Mouse (Mus musculus) brain, embryonic 18.5 days (tissue): ENCODE data around the gene Sema3b.

ENCODE experiments used
- DNase-seq: peaks from one replicate; pipeline ENCODE4 v3.0.0-alpha.2; 2012; ENCODE audit warnings: low read depth, low spot score

Sema3b gene

DNA sequence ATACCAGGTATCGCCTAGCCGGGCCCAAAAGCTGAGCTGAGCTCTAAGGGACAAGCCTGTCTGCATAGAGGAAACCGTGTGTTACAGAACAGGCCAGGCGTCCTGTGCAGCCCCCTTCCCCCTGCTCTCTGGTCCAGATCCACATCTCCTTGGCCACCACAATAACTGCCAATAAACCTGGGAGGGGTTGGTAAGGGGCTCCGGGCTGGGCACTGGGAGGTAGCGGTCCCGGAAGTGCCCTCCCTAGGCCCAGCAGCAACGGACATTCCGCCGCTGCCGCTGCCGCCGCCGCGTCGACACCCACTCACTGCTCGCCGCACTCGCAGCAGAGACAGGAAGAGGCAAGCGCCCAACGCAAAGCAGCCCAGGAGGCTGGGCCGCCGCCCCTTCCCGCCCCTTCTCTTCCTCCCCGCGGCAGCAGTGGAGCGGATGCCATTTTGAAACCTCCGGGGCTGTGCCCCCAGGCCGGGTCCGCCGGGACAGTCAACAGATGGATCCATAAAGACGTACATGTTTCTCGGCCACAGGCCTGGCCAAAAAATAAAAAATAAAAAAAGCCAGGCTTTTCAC lies 24.1 kb upstream of the Sema3b start:
- DNase-seq = no peak

DNA sequence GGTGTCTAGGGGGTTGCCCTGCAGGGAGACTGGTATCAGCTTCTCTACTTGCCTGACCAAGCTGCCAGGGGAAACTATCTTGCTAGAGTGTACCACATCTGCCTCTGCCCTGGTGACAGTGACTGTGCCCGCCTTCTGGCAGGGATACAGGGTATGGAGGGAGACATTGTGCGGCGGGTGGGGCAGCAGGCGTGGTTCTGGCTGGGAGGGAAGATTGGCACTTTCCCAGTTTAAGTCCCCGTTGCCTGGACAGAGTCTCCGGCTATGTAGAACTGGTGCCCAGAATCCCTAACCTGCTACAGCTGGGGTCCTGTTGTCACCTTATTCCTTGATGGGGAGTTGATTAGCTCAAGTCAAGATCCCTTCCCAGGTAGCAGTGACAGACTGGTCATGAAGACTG lies 23.4 kb upstream of the Sema3b start:
- DNase-seq = no peak

DNA sequence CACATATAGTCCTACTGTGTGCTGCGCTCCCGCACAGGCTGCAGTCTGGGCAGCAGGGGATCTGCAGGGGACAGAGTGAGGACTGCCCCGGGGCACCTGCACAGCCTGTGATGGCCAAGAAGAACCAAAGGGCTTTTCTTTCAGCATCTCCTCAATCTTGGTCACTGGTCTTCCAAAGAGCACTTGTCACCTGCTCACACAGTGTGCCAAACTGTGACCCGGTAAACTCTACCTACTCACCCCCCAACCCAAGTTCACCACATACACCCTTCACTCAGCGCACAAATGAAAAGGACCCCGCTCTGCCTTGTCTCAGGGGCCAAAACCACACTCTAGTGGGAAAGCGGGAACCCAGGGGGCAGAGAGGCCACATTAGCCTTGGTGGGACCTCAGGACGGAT lies 22.8 kb upstream of the Sema3b start:
- no peak for DNase-seq

DNA sequence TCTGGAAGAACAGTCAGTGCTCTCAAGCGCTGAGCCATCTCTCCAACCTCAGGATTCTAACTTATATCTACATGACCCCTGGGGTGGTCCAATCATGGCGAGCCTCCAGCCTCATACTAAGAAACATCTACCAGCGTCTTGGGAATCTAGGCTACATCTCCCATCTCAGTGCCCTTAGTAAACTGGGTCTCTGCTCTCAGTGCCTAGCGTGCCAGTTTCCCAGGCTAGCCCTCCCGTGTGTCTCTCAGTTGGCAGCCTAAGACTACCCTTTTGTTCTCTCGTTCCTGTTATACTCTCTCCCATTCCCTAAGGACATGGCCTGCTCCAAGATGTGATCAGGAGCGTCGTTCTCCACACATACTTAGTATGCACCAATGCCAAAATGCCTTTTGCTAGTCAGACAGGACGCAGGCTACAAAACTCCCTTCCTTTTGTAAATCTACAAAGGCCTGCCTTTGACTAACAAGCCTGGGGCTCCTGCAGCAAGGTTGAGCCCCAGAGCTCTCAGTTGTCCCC lies 22.3 kb upstream of the Sema3b start:
- DNase-seq = no peak

DNA sequence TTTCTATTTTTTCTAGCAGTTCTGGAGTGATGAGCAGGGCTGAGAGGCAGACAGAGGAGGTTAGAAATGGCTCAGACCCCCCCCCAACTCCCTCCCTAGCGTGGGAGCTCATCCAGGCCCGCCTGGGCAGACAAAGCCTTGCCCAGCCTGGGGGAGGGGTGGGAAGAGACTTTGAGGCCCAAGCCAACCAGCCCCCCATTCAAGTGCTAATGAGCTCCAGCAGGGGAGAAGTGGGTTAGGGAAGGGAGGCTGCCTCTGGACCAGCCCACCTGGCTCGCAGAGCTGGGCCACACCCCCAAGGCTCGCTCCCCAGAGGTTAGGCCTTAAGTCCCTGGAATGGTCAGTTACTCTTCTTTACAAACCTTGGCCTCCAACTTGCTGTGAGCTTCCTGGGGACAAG lies 21.5 kb upstream of the Sema3b start:
- DNase-seq = no peak

DNA sequence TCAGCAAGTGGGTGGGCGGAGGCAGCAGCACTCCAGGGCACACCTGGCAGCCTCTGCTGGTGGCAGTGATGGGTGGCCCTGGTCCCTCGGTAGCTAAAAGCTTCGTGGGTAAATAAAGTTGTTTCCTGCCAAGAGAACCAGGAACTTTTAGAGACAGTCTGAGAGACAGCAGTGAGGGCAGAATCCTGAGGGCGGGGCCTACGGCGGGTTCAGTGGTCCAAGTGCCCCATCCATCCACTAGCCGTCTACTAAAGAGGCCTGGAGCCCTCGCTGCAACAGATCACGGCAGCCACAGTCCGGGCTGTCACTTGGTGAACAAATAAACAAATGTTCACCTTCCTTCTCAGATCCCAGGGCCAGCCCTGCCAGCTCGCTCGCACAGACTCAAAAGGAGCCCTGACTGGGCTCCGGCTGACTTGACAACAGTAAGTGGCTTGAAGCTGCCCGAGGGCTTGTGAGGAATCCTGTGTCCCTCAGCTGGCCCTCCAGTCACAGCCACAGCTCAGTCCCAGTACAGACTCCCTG lies 20.9 kb upstream of the Sema3b start:
- DNase-seq = no peak

DNA sequence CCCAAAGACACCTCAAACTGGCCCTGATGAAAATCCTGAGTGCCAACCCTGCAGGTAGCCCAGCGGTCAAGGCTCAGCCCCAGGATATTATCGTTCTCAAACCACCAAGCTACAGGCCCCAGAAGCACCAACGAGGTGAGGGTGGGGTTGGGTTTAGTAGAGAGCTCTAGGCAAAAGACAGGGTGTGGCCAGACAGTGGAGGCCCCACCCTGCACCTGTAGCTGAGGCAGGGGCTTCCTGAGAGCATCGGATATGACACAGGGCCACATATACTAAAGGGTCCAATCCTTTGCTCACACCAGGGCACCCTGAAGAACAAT lies 20.3 kb upstream of the Sema3b start:
- no peak for DNase-seq

DNA sequence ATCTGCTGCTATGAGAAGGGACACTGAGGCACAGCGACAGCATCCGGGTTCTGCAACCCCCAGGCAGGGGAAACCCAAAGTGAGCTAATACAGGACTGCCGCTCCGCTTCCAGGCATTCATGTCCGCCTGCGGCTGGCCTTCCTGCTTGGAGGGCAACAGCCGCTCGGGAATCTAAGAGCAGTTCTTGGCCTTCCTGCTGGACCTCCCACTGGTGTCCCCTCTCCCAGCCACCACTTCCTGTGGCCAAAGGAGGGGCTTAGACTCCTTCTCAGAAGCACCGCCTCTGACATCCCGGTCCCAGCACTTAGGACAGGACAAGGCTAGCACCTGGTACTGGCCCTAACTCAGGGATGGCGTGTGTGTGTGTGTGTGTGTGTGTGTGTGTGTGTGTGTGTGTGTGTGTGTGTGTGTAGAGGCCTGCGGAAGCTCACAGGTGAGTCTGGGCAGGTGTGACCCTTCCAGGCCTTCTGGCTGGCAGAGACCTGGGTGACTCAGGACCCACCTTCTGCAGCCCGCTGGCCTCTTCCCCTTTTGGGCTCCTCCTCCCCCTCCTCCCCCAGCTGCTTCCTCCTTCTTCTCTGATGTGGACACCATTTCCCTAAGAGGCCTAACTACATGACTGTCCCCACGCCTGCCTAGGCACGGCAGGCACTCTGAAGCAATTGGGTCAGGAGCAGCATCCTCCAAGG lies 19.8 kb upstream of the Sema3b start:
- no peak for DNase-seq

DNA sequence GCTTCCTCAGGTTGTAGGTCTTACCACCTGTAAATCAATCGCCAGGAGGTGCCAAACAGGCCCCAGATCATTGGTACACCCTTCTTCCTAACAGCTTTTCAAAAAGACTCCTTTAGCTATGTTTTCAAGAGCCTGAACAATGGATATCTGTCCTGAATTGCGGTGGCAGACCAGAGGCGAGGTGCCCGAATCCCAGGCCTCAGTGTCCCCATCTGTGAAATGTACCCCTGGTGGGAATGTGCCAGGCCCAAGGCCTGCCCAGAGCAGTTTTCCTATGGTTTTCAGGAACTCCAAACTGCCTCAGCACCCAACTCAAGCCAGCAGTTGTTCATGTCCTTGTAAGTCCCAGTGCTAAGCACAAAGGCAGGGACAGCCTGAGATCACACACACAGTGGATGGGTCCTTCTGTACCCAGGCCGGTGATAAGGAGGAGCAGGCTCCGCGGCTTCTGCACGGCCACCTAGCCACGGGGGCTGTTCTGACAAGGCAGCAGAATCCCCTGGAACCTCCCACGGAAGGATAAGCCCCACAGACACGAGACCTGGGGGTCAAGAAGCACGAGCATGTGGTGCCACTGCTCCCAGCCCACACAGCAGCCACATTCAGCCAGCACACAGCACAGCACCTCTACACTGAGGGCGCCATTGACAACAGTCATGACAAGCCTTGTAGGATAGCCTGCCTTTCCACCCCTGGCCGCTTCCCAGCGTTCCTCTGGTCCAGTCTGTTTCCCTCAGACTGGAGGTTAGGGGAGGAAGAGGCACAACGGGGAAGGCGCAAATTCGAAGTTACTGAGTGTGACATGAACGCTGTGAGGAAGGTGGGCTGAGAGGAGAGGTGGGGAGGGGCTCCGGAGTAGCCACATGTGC lies 18.6 kb upstream of the Sema3b start:
- DNase-seq = no peak

DNA sequence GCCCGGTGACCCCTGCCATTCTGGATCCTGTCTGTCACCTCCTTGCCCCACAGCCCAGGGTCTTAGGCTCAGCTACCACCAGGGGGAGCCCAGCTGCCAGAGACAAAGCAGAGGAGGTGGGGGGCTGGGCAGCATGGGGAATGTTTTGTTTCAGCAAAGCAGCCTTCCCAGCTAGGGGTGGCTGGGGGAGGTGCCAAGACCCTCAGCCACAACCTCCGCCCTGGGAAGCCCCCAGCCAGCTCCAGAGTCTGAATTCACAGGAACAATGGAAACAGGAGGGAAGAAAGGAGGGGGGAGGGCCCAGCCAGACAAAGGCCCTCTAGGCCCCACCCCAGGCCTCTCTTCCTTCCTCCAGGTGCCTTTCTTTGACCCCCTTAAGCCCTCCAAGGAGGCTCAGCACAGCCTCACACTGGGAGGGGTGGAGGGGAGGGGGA lies 17.8 kb upstream of the Sema3b start:
- DNase-seq = peak; percentile 72

DNA sequence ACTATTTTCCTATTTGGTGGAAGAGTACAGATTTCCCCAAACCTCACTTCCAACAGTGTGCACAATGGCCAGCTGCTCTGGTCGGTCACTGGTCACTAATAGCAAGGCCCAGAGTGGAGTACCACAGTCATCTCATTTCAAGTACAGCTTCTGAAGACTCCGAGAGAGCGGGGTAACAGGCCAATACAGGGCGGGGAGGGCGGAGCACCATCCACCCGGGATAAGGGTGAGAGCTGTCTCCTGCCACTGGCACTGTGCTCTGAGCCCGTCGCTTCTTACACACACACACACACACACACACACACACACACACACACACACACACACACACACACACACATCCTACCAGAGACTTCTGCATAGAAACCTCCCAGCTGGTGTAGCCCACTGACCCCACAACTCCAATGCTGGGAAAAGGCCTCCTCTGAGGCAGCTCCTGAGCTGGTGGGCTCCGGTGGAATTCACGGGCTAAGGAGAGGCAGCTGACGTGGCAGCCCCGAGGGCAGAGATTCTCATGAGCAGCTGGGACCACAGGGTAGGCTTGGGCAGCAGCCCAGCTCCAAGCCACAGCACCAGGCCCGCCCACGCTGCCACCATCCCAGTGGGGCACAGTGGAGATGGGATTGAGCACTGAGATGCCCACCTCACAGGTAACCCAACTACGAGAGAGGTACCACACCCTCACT lies 17.3 kb upstream of the Sema3b start:
- no peak for DNase-seq

DNA sequence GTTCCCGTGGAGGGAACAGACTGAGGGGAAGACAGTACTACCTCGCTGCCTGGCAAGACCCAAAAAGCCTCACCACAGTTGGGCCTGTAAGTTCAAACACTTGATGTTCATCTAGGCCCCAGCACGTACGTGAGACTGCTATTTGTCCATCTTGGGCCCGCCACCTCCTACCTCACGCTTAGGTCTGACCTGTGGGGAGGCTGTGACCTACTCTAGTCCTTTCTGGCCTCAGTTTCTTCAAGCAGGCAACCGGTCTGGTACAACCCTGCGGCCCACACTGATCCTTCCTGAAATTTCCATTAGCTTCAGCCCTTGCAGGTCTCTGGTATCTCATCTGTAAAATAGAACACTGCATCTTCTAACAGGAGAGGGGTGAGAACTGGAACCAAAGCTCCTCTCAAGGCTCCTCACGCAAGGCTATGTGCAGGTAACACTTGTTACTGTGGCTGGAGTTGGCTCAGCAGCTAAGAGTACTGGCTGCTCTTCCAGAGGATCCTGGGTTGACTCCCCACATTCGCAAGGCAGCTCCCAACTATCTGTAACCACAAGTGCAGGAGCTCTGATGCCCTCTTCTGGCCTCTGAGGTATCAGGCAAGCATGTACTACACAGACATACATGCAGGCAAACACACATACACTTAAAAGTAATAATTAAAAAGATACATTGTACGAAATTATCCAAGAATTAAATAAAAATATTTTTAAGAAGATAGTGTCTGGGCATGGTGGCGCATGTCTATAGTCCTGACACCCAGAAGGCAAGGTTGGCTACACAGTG lies 16.5 kb upstream of the Sema3b start:
- no peak for DNase-seq

DNA sequence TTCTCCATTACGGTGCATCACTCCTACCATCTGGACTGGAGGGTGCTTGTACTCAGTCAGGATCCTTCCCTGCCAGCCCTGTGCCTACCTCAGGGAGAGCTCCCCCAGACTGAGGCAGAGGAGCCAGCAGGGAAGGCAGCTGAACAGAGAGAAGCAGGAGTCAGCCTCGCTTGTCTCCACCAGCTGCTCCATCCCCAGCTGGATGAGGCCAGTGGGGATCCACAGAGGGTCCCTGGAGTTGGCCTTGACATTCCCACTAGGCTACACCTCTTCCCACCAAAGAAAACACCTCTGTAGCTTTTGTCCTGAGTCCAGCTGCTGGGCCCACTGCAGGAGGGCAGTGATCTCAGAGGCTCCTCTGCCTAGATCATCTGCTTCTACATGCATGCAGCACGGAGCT lies 15.9 kb upstream of the Sema3b start:
- no peak for DNase-seq

DNA sequence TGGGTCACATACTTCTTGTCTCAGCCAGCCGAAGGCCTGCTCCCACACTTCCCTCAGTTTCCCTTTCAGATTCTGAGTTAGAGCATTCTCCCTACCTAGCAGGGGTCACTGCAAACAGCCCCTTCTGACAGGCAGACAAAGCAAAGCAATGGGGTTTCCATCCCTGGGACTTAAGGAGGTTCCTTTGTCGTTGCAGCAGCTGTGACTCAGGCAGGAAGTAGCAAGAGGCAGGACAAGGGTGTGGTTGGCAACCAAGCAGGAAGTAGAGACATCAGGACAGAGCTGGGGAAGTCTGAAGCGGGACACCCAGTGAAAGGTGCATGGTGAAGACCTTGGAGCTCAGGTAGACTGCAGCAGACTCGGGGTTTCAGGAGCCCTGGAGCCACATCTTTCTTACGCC lies 15.5 kb upstream of the Sema3b start:
- DNase-seq = no peak

DNA sequence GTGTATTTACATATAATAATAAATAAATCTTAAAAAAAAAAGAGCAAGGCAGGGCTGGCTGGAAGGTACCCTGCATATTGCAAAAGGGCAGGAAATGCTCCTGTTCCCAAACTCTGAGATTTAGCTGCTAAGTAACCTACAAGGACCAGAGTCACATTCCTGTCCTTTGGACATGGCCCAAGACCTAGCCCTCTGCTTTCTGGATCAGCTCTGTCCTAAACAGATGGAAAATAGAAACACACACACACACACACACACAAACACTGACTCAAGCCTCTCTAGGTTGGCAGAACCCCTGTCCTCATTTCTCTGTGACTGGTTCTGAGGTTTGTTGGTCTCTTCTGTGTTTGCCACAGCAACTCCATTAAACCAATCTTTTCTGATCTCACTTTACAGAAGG lies 11.9 kb upstream of the Sema3b start:
- DNase-seq = no peak

DNA sequence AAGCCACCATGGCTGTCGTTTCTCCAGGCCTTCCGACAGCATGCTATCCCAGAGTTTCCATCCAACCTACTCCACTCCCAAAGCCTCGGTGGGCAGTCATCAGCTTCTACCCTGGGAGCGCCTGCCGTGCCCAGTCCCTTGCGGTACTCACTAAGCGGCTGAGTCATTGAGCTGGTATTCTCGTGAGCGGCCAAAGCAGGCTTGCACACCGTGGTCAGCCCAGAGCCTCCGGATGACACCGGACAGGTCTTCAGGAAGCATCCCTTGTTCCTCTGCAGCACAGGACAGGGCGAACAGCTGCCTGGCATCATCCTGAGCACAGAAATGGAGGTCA lies 10.5 kb upstream of the Sema3b start:
- DNase-seq = no peak

DNA sequence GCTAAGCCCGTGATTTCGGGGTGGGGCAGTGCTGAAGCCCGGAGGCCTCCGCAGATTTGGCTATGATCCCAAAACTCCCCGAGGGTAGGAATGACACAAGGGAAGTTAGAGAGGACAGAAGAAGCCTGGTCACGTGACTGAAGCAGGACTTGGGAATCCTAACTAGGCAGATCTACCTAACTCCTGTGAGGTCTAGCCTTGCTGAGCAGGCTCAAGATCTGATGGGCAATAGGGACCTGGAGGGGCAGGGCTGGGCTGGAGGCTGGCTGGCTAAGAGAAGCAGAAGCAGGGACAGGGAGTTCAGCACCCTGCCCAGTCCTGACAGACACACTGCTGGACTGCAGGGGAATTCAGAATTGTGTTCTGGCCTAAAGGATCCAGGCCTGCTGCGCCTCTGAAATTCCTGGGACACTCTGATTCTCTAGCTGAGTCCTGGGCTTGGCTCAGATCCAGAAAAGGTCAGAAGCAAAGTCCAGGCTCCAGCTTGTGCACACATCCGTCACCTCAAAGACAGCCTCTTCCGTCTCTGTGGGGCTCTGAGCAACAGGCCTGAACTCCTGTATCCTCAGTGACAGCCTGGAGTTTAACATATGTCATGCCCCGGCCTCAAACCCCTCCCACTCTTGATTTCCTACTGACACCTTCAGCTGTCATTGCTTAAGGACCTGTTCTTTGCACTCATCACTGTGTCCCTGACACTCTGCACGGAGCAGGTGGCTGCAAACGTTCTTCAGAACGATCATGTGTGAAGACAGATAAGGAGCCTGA lies 9.9 kb upstream of the Sema3b start:
- no peak for DNase-seq

DNA sequence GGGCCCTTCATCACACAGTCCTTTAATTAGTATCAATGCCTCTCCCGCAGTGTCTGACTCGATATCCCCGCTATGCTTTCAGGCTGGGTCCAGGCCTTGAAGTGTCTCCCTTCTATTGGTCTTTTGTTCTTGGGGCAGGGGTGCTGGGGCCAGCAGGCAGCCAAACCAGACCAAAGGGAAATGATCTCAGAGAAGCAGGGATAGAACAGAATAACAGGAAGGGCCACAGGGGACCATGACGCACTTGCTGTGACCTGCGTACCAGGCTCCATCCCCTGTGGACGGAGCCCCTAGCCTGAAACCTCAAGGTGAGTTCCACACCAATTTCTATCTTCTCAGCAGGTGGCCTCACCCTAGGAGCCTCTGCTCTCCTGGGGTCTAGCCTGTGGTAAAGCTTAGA lies 9.1 kb upstream of the Sema3b start:
- no peak for DNase-seq

DNA sequence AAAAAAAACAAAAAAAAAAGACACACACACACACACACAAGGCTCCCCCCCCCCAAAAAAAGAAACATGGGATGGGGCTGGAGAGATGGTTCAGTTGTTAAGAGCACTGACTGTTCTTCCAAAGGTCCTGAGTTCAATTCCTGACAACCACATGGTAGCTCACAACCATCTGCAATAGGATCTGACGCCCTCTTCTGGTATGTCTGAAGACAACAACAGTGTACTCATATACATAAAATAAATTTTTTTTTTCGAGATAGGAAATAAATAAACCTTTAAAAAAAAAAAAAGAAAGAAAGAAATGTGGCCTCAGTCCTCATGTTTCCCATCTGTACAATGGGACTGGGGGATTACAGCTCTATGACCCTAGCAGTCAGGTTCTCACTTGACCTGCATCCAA lies 8.4 kb upstream of the Sema3b start:
- no peak for DNase-seq

DNA sequence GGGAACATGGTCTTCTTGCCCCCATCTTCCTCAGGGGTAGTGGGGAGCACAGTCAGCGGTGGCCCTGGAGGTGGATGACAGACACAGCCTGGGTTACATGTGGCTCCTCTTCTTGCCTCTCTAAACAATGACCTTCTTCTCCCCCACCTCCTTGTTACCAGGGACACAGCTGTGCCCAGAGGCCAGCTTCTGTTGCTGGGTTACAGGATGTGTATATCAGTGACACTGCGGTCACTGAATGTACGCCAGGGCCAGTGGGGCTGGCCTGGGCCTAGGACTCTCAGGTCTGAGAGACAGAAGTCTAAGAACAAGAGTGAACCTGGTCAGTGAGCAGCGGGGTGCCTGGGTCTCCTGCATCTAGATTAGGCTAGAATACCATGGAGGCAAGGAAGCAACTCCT lies 6.0 kb upstream of the Sema3b start:
- DNase-seq = no peak
